Mouse (Mus musculus): ENCODE results near the gene Apoc2. TPM values are rescaled to one million over a fixed set of nuclear protein-coding genes. Genes with fewer than 3 reads are reported as not detected.

Apoc2 gene
- polyA plus RNA-seq, 1 experiment from 2014 or later = 1.7 TPM

DNA sequence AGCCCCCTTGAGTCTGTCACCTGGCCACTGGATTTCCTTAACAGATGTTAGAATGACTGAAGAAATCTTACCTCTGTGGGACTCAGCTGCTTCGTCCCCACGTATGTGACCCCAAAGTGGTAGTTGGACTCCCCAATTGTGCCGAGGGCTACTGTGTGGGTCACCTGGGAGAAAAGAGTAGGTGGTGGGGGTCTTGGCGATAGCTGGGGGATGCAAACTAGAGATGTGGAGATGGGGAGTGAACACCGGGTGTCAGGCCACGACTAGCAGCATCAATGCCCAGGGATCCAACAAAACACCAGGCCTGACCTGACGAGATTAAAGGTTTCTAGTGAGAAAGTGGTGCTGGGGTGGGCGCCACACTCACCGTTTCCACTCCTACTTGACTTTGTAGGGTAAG is 35.9 kb upstream of the Apoc2 start:
- ATAC-seq (ENCODE audit: low FRiP score, low read depth) = no peak
- no peaks in the 10 kb centered on the region for H3K9me3 ChIP-seq
- WGBS = 90% methylated on average over 9 of the region's 9 CpGs
- no peak overlapping the region for H3K4me3 ChIP-seq
- H3K27me3 ChIP-seq (replicated peaks) = no peaks in the 10 kb centered on the region
- peaks cover 40% of the 10 kb centered on the region for H3K36me3 ChIP-seq
- H3K27ac ChIP-seq = no peak overlapping the region
- H3K4me2 ChIP-seq (replicated peaks) = no peak overlapping the region
- H3K4me1 ChIP-seq = peaks cover 17% of the 10 kb centered on the region
- H3K9ac ChIP-seq = no peak overlapping the region

DNA sequence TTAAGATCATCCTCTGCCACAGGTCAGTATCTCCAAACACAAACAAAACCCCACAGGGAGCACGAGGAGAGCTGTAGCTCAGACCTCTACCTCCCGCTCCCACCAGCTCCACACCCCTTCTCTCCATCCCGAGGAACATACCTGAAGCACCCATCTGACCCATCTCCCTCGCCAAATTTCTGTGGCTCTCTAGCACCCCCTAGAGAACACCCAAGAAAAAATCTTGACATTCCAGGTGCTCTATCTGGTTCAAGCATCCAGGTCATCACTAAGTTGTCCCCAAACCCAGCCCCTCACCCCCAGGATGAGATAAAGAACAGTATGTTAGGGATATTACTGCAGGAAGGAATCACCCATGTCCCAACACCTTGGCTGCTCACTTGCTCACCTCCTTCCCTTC is 35.5 kb upstream of the Apoc2 start:
- Histone ChIP-seq H3K4me1 (peaks cover 17% of the 10 kb centered on the region), H3K27me3 (replicated peaks) (no peaks in the 10 kb centered on the region), H3K4me3 (no peak overlapping the region), H3K4me2 (replicated peaks) (no peak overlapping the region), H3K9ac (no peak overlapping the region), H3K27ac (no peak overlapping the region), H3K36me3 (peaks cover 43% of the 10 kb centered on the region), H3K9me3 (no peaks in the 10 kb centered on the region)
- ATAC-seq (ENCODE audit: low FRiP score, low read depth) = no peak
- WGBS = 55% methylated on average over 4 of the region's 4 CpGs

DNA sequence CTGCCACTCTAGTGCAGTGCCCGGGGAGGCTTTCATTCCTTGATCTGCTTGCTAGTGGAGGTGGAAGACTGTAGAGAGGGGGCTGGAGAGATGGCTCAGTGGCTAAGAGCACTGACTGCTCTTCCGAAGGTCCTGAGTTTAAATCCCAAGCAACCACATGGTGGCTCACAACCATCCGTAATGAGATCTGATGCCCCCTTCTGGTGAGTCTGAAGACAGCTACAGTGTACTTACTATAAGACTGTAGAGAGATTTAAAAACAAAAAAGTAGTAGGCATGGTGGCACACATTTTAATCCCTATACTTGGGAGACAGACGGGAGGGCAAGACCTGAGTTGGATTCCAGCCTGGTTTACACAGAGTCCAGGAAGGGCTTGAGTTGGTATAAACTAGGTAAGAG is 34.7 kb upstream of the Apoc2 start:
- no peak for ATAC-seq (ENCODE audit: low FRiP score, low read depth)
- H3K27me3 ChIP-seq (replicated peaks) = no peaks in the 10 kb centered on the region
- no peak overlapping the region for H3K4me3 ChIP-seq
- 81% methylated on average over 4 of the region's 4 CpGs for WGBS
- H3K4me2 ChIP-seq (replicated peaks) = no peak overlapping the region
- no peak overlapping the region for H3K9ac ChIP-seq
- H3K36me3 ChIP-seq = peaks cover 50% of the 10 kb centered on the region
- H3K27ac ChIP-seq = no peak overlapping the region
- H3K9me3 ChIP-seq = no peaks in the 10 kb centered on the region
- peaks cover 17% of the 10 kb centered on the region for H3K4me1 ChIP-seq

DNA sequence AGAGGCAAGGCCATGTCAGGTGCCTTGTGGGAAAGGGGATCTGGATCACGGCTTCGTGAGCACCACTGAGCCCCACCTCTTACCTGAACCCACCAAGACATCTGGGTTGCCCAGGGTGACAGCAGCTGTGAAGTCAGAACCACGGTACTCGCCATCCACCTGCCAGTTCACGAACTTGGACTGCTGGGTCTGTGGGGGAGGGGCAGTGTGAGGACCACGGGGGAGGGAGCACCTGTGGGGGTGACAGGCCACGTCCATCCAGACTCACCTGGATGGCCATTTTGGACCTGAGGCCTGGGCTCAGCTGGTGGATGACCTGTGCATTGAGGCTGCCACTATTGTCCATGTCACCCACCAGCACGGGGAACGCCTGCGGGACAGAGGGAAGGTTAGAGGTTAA is 32.9 kb upstream of the Apoc2 start:
- no peak overlapping the region for H3K9ac ChIP-seq
- no peak overlapping the region for H3K4me2 ChIP-seq (replicated peaks)
- no peak for ATAC-seq (ENCODE audit: low FRiP score, low read depth)
- H3K27ac ChIP-seq = no peak overlapping the region
- H3K27me3 ChIP-seq (replicated peaks) = no peaks in the 10 kb centered on the region
- H3K4me3 ChIP-seq = no peak overlapping the region
- H3K4me1 ChIP-seq = peaks cover 11% of the 10 kb centered on the region
- peaks cover 59% of the 10 kb centered on the region for H3K36me3 ChIP-seq
- H3K9me3 ChIP-seq = no peaks in the 10 kb centered on the region
- 95% methylated on average over 10 of the region's 10 CpGs for WGBS

DNA sequence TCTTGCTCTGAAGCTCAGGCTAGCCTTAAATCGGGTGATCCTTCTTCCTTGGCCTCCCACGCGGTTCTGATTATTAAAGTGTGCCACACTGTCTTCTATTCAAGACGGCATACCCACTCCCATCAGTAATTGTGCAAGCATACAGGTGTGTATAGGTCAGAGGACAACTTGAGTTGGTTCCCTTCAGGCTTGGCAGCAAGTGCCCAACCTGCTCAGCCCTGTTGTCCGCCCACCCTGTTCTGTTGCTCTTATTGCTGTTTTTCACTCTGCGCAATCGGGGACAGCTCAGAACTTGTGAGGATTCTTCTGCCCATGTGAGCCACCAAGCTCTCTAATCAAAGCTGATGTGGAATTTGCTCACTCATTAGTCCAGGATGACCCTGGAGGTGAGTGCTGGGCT is 27.5 kb upstream of the Apoc2 start:
- H3K4me3 ChIP-seq = no peak overlapping the region
- no peaks in the 10 kb centered on the region for H3K9me3 ChIP-seq
- no peak overlapping the region for H3K9ac ChIP-seq
- peaks cover 59% of the 10 kb centered on the region for H3K36me3 ChIP-seq
- ATAC-seq (ENCODE audit: low FRiP score, low read depth) = no peak
- H3K27me3 ChIP-seq (replicated peaks) = no peaks in the 10 kb centered on the region
- 94% methylated on average over 7 of the region's 7 CpGs for WGBS
- H3K4me1 ChIP-seq = no peaks in the 10 kb centered on the region
- no peak overlapping the region for H3K27ac ChIP-seq
- H3K4me2 ChIP-seq (replicated peaks) = no peak overlapping the region

DNA sequence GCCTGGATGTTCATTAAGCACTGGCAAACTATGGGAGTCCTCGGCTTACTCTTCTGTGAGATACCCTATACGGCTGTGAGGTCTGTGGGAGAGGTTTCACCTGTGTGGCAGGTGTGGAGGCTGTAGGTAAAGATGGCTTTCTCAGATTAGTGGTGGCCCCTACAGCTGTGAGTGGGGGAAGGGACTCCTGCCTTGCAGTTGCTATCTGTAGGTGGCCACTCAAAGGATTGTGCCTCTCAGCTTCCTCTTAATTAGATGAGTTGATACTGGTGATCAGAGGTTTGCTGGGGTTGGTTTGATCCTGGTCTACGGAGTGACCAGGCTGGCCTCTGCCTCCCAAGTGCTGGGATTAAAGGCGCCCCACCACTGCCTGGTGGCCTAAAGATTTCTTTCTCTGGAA is 26.7 kb upstream of the Apoc2 start:
- no peaks in the 10 kb centered on the region for H3K9me3 ChIP-seq
- no peaks in the 10 kb centered on the region for H3K27me3 ChIP-seq (replicated peaks)
- H3K4me1 ChIP-seq = peaks cover 1% of the 10 kb centered on the region
- no peak overlapping the region for H3K4me2 ChIP-seq (replicated peaks)
- no peak overlapping the region for H3K4me3 ChIP-seq
- 91% methylated on average over 4 of the region's 4 CpGs for WGBS
- peaks cover 53% of the 10 kb centered on the region for H3K36me3 ChIP-seq
- ATAC-seq (ENCODE audit: low FRiP score, low read depth) = no peak
- no peak overlapping the region for H3K9ac ChIP-seq
- H3K27ac ChIP-seq = no peak overlapping the region

DNA sequence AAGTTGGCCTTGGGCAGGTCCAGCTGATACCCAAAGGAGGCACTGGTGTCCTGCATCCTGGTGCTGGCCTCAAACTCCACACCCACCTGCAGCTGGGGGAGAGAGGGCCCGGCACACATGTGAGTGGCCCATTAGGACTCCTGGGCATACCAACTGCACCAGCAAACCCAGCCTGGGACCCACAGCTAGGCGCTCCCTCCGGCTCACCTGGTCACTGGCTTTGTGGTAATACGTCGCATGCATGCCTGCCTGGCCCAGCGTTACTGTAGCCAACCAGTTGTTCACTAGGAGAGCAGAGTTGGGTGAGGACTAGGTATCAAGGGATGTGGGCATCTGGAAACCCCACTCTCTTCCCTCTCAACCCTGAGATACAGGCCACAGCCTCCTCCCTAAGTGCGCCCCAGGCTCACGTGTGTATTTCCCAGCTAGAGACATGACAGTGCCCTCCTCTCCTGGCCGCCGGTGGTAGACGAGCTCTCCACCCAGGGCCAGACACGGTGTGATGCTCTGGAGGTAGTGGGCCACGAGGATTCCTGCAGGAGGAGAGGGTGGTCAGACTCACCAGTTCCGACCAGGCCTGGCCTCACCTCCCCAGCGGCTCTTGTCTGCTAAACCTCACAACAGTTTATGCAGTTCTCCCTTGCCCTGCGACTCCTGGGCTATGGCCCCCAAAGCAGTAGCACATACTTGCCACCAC is 25.3 kb upstream of the Apoc2 start:
- WGBS = 94% methylated on average over 16 of the region's 16 CpGs
- Histone ChIP-seq H3K4me2 (replicated peaks) (no peak overlapping the region), H3K36me3 (peaks cover 40% of the 10 kb centered on the region), H3K9ac (no peak overlapping the region), H3K27me3 (replicated peaks) (no peaks in the 10 kb centered on the region), H3K27ac (no peak overlapping the region), H3K4me3 (no peak overlapping the region), H3K4me1 (peaks cover 13% of the 10 kb centered on the region), H3K9me3 (no peaks in the 10 kb centered on the region)
- ATAC-seq (ENCODE audit: low FRiP score, low read depth) = no peak

DNA sequence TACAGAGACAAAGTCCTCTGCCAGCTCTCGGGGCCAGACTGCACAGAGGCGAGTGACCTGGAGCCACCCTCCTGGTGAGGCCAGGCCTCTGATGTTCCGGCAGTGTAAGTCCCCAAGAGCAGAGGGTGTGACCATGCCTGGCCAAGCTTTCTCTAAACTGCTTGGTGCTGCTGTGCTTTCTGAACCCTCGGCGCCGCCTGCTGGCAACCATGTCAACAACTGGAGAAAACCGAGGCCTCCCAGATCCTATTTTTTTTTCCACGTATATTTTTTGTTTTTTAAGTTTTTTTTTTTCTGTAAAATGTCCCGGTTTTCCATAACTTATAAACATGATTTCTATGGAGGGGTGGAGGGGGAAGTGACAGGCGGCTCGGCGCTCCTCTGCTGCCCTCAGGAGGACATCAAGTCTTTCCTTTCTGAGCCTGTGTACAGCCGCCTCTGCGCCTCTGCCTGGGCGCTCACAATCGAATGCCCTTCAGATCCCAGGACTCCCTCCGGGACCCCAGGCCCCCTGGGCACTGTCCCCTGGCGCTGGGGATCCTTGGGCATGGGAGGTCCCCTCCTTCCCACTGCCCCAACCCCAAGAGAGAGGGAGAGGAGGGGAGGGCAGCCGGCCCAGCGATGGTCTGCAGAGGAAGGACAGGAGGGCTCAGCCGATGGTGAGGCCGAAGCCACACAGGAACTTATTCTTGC is 23.5 kb upstream of the Apoc2 start:
- Histone ChIP-seq H3K4me3 (no peak overlapping the region), H3K27ac (no peak overlapping the region), H3K4me2 (replicated peaks) (no peak overlapping the region), H3K36me3 (peaks cover 33% of the 10 kb centered on the region), H3K27me3 (replicated peaks) (no peaks in the 10 kb centered on the region), H3K4me1 (peaks cover 13% of the 10 kb centered on the region), H3K9me3 (peaks cover 6% of the 10 kb centered on the region; the same call in 1 of the 2 replicates), H3K9ac (no peak overlapping the region)
- ATAC-seq (ENCODE audit: low FRiP score, low read depth) = peak; percentile 49; the same call in 1 of the 2 replicates
- 33% methylated on average over 22 of the region's 22 CpGs for WGBS

DNA sequence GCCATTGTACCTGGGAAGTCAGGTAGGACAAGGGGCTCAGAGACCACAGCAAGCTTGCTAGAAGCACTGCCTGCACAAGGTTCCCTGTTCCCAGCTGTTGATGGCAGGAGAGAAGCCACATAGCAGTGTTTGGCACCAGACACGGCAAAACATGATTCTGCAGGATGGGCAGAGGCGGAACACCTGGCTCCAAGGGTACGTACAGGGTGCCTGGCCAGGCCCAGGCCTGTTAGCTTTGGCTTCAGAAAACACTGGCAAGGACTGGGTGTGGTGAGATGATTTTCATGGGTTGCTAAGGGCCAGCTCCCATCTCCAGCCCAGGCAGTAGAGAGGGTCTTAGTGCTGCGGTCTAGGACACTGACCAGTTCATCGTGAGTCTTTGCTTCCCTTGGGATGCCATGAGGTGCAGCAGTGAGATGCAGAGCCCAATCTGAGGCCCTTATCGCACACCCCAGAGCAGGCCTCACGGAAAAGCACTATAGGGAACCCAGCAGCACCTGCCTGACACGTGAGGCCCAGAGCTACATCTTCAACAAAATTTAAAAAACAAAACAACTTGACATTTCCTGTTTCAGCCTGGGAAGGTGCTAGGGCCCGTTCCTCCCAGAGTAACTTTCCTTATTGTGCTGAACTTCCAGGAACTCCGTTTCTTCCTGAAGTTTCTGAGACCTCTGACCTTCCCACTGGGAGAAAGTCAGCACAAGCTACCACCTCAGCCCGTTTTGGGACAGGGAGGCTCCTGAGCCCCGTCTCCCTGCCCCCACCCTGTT is 22.7 kb upstream of the Apoc2 start:
- ATAC-seq (ENCODE audit: low FRiP score, low read depth) = no peak
- no peak overlapping the region for H3K4me2 ChIP-seq (replicated peaks)
- H3K27me3 ChIP-seq (replicated peaks) = no peaks in the 10 kb centered on the region
- WGBS = 69% methylated on average over 12 of the region's 12 CpGs
- no peak overlapping the region for H3K9ac ChIP-seq
- H3K4me1 ChIP-seq = peaks cover 13% of the 10 kb centered on the region
- H3K9me3 ChIP-seq = peaks cover 9% of the 10 kb centered on the region; the same call in 1 of the 2 replicates
- no peak overlapping the region for H3K27ac ChIP-seq
- H3K36me3 ChIP-seq = peaks cover 32% of the 10 kb centered on the region
- H3K4me3 ChIP-seq = no peak overlapping the region

DNA sequence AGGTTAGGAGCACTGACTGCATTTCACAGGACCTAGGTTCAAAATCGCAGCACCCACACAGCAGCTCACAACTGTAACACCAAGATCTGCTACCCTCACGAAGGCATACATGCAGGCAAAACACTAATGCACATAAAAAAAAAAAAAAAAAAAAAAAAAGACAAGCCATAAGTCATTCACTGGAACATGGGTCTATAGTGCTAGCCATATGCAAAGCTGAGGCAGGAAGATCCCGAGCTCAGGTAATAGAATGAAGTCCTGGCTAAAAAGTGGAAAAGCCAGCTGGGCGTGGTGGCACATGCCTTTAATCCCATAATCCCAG is 22.0 kb upstream of the Apoc2 start:
- ATAC-seq (ENCODE audit: low FRiP score, low read depth) = no peak
- Histone ChIP-seq H3K9ac (no peak overlapping the region), H3K4me1 (peaks cover 13% of the 10 kb centered on the region), H3K4me2 (replicated peaks) (0 out of 2 replicates have a peak overlapping the region, but pooled peaks have one; percentile 63), H3K9me3 (peaks cover 9% of the 10 kb centered on the region; the same call in 1 of the 2 replicates), H3K4me3 (no peak overlapping the region), H3K27me3 (replicated peaks) (no peaks in the 10 kb centered on the region), H3K27ac (no peak overlapping the region), H3K36me3 (peaks cover 32% of the 10 kb centered on the region)
- WGBS = 87% methylated on average over 4 of the region's 4 CpGs

DNA sequence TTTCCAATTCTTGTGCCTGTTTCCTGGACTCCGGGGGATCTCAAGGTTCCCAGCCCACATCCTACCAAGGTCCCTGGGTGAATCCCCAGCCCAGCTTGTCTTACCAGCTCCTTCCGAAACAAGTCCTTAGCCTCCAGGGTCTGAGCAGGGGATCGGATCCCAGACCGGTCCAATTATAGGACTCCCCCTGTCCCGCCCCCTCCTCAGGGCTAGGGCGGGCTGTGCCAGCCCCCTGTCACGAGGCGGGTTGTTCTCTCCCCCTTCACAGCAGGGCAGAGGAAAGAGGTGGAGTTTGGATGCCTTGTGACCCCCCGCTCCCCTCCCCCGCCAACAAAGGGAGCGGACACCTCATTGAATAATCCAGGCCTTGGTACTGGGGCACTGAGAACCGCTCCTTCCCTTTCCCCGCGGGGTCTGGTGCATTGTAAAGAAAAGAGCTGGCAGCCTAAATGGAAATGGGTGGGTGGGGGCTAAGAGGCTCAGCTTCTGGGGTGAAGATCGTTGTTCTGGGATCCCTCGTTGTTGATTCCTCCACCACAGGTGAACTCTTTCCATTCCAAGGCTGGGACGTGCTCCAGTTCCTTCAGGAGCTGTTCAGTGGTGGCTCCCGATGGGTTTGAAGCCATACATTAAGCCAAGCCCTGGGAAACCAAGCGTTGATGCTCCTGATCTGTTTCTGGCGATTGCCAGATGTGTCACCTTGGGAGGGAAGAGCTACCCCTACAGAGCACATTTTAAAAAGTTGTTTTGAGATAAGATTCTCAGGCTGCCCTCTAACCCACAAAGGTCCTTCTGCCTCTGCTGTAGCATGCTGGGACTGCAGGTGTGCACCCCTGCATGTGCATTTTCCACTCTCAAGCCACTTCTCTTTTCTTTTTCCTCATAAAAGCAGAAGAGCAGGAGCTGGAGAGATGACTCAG is 21.4 kb upstream of the Apoc2 start, which contains the start of gene Apoe:
Gene Apoe, minus strand, starts transcription at position 282 of the 920 bp plus-strand sequence.
- Histone ChIP-seq H3K4me2 (replicated peaks) (peak within 1 kb of the TSS; percentile 63), H3K27ac (no peak within 1 kb of the TSS), H3K36me3 (peaks cover 28% of the 10 kb centered on the region), H3K9me3 (peaks cover 9% of the 10 kb centered on the region; the same call in 1 of the 2 replicates), H3K9ac (peak within 1 kb of the TSS; percentile 47), H3K27me3 (replicated peaks) (no peaks in the 10 kb centered on the region), H3K4me1 (peaks cover 13% of the 10 kb centered on the region), H3K4me3 (peak within 1 kb of the TSS; percentile 23)
- ATAC-seq (ENCODE audit: low FRiP score, low read depth) = peak; percentile 53
- 1% methylated on average over 20 of the region's 20 CpGs for WGBS
